Mouse (Mus musculus): Measurements from ENCODE around the gene Rps28. TPM values are rescaled to one million over a fixed set of nuclear protein-coding genes. Genes with fewer than 3 reads are reported as not detected.
"Not testable (repeated sequence)": the region's sequence is repeated elsewhere in the genome, so short reads cannot be mapped to it uniquely, and the experiment has no call there.

Gene Rps28
- polyA plus RNA-seq, 1 experiment from 2014 or later: 894 TPM

- H3K27me3 ChIP-seq (replicated peaks; ENCODE audit: control insufficient read depth, insufficient read depth, low read length): no peaks in the 10 kb centered on the region
- H3K9me3 ChIP-seq (ENCODE audit: control insufficient read depth, low read length): no peaks in the 10 kb centered on the region
- H3K9ac ChIP-seq (ENCODE audit: low read depth, low read length): no peak overlapping the region
- ATAC-seq: no peak
- peaks cover 7% of the 10 kb centered on the region; the same call in 1 of the 2 replicates for H3K36me3 ChIP-seq (ENCODE audit: control insufficient read depth, insufficient read depth, low read length)
- 91% methylated on average over 10 of the region's 10 CpGs for WGBS
- H3K4me1 ChIP-seq (ENCODE audit: control insufficient read depth, insufficient read depth, low read length): peaks cover 8% of the 10 kb centered on the region
- no peak overlapping the region for H3K4me3 ChIP-seq (ENCODE audit: low read length)
- no peak overlapping the region for H3K4me2 ChIP-seq (ENCODE audit: low read depth, low read length)
- no peak overlapping the region for H3K27ac ChIP-seq (ENCODE audit: low read length)
Measured at GRCm38 (mm10) chr17:33829561-33829960, 5.2 kb upstream of the Rps28 start.

GRCm38 (mm10) chr17:33828892-33829291, 4.5 kb upstream of the Rps28 start:
- 0 out of 2 replicates have a peak, but pooled peaks cover 3% of the 10 kb centered on the region for H3K36me3 ChIP-seq (ENCODE audit: control insufficient read depth, insufficient read depth, low read length)
- H3K4me1 ChIP-seq (ENCODE audit: control insufficient read depth, insufficient read depth, low read length): peaks cover 8% of the 10 kb centered on the region
- H3K27me3 ChIP-seq (replicated peaks; ENCODE audit: control insufficient read depth, insufficient read depth, low read length): no peaks in the 10 kb centered on the region
- ATAC-seq: peak; percentile 68
- 49% methylated on average over 2 of the region's 2 CpGs for WGBS
- no peaks in the 10 kb centered on the region for H3K9me3 ChIP-seq (ENCODE audit: control insufficient read depth, low read length)
- no peak overlapping the region for H3K4me2 ChIP-seq (ENCODE audit: low read depth, low read length)
- H3K4me3 ChIP-seq (ENCODE audit: low read length): no peak overlapping the region
- H3K27ac ChIP-seq (ENCODE audit: low read length): 0 out of 2 replicates have a peak overlapping the region, but pooled peaks have one; percentile 3
- no peak overlapping the region; the same call in 1 of the 2 replicates for H3K9ac ChIP-seq (ENCODE audit: low read depth, low read length)

GRCm38 (mm10) chr17:33826850-33827249, 2.5 kb upstream of the Rps28 start:
- no peak overlapping the region for H3K4me2 ChIP-seq (ENCODE audit: low read depth, low read length)
- no peaks in the 10 kb centered on the region for H3K27me3 ChIP-seq (replicated peaks; ENCODE audit: control insufficient read depth, insufficient read depth, low read length)
- no peak overlapping the region for H3K4me3 ChIP-seq (ENCODE audit: low read length)
- no peak overlapping the region for H3K9ac ChIP-seq (ENCODE audit: low read depth, low read length)
- no peak overlapping the region for H3K27ac ChIP-seq (ENCODE audit: low read length)
- peaks cover 11% of the 10 kb centered on the region; the same call in 1 of the 2 replicates for H3K36me3 ChIP-seq (ENCODE audit: control insufficient read depth, insufficient read depth, low read length)
- peaks cover 20% of the 10 kb centered on the region for H3K4me1 ChIP-seq (ENCODE audit: control insufficient read depth, insufficient read depth, low read length)
- WGBS: 0% methylated on average over 3 of the region's 3 CpGs
- no peak for ATAC-seq
- H3K9me3 ChIP-seq (ENCODE audit: control insufficient read depth, low read length): no peaks in the 10 kb centered on the region

GRCm38 (mm10) chr17:33825462-33825861, 1.1 kb upstream of the Rps28 start:
- peak overlapping the region; percentile 74 for H3K4me2 ChIP-seq (ENCODE audit: low read depth, low read length)
- no peak for ATAC-seq
- no peak overlapping the region for H3K27ac ChIP-seq (ENCODE audit: low read length)
- peak overlapping the region; percentile 75 for H3K4me3 ChIP-seq (ENCODE audit: low read length)
- no peaks in the 10 kb centered on the region for H3K27me3 ChIP-seq (replicated peaks; ENCODE audit: control insufficient read depth, insufficient read depth, low read length)
- no peak overlapping the region for H3K9ac ChIP-seq (ENCODE audit: low read depth, low read length)
- H3K36me3 ChIP-seq (ENCODE audit: control insufficient read depth, insufficient read depth, low read length): peaks cover 13% of the 10 kb centered on the region; the same call in 1 of the 2 replicates
- H3K4me1 ChIP-seq (ENCODE audit: control insufficient read depth, insufficient read depth, low read length): peaks cover 20% of the 10 kb centered on the region
- WGBS: 78% methylated on average over 8 of the region's 8 CpGs
- H3K9me3 ChIP-seq (ENCODE audit: control insufficient read depth, low read length): no peaks in the 10 kb centered on the region

GRCm38 (mm10) chr17:33824997-33825330, 602 bp upstream of the Rps28 start:
- H3K27me3 ChIP-seq (replicated peaks; ENCODE audit: control insufficient read depth, insufficient read depth, low read length); ATAC-seq; H3K9me3 ChIP-seq (ENCODE audit: control insufficient read depth, low read length): not testable (repeated sequence)
- H3K4me1 ChIP-seq (ENCODE audit: control insufficient read depth, insufficient read depth, low read length): peaks cover 20% of the 10 kb centered on the region
- 5% methylated on average over 6 of the region's 6 CpGs for WGBS
- peak overlapping the region; percentile 74 for H3K4me2 ChIP-seq (ENCODE audit: low read depth, low read length)
- peak overlapping the region; percentile 75 for H3K4me3 ChIP-seq (ENCODE audit: low read length)
- peak overlapping the region; percentile 80 for H3K9ac ChIP-seq (ENCODE audit: low read depth, low read length)
- peak overlapping the region; percentile 87 for H3K27ac ChIP-seq (ENCODE audit: low read length)
- H3K36me3 ChIP-seq (ENCODE audit: control insufficient read depth, insufficient read depth, low read length): peaks cover 16% of the 10 kb centered on the region; the same call in 1 of the 2 replicates

GRCm38 (mm10) chr17:33823171-33823570, 1.2 kb downstream of the Rps28 start:
- Histone ChIP-seq H3K4me3 (ENCODE audit: low read length) (peak overlapping the region; percentile 75), H3K4me2 (ENCODE audit: low read depth, low read length) (peak overlapping the region; percentile 86), H3K27ac (ENCODE audit: low read length) (0 out of 2 replicates have a peak overlapping the region, but pooled peaks have one; percentile 12), H3K36me3 (ENCODE audit: control insufficient read depth, insufficient read depth, low read length) (peaks cover 19% of the 10 kb centered on the region; the same call in 1 of the 2 replicates), H3K9ac (ENCODE audit: low read depth, low read length) (peak overlapping the region; percentile 83), H3K4me1 (ENCODE audit: control insufficient read depth, insufficient read depth, low read length) (peaks cover 18% of the 10 kb centered on the region)
- ATAC-seq; H3K9me3 ChIP-seq (ENCODE audit: control insufficient read depth, low read length); H3K27me3 ChIP-seq (replicated peaks; ENCODE audit: control insufficient read depth, insufficient read depth, low read length): not testable (repeated sequence)
- WGBS: 68% methylated on average over 8 of the region's 8 CpGs

GRCm38 (mm10) chr17:33822436-33822959, 1.9 kb downstream of the Rps28 start:
- H3K4me3 ChIP-seq (ENCODE audit: low read length): peak overlapping the region; percentile 13
- H3K27me3 ChIP-seq (replicated peaks; ENCODE audit: control insufficient read depth, insufficient read depth, low read length): no peaks in the 10 kb centered on the region
- ATAC-seq: no peak
- H3K9ac ChIP-seq (ENCODE audit: low read depth, low read length): no peak overlapping the region
- H3K4me1 ChIP-seq (ENCODE audit: control insufficient read depth, insufficient read depth, low read length): peaks cover 23% of the 10 kb centered on the region
- H3K4me2 ChIP-seq (ENCODE audit: low read depth, low read length): peak overlapping the region; percentile 86; the same call in 1 of the 2 replicates
- H3K36me3 ChIP-seq (ENCODE audit: control insufficient read depth, insufficient read depth, low read length): peaks cover 19% of the 10 kb centered on the region; the same call in 1 of the 2 replicates
- 74% methylated on average over 1 of the region's 1 CpGs for WGBS
- no peak overlapping the region for H3K27ac ChIP-seq (ENCODE audit: low read length)
- H3K9me3 ChIP-seq (ENCODE audit: control insufficient read depth, low read length): no peaks in the 10 kb centered on the region

- peak overlapping the region; percentile 93 for H3K4me2 ChIP-seq (ENCODE audit: low read depth, low read length)
- H3K36me3 ChIP-seq (ENCODE audit: control insufficient read depth, insufficient read depth, low read length): peaks cover 19% of the 10 kb centered on the region; the same call in 1 of the 2 replicates
- H3K27ac ChIP-seq (ENCODE audit: low read length): peak overlapping the region; percentile 82
- WGBS: 16% methylated on average over 33 of the region's 33 CpGs
- H3K9me3 ChIP-seq (ENCODE audit: control insufficient read depth, low read length): no peaks in the 10 kb centered on the region
- H3K27me3 ChIP-seq (replicated peaks; ENCODE audit: control insufficient read depth, insufficient read depth, low read length): no peaks in the 10 kb centered on the region
- peak overlapping the region; percentile 65 for H3K4me3 ChIP-seq (ENCODE audit: low read length)
- H3K9ac ChIP-seq (ENCODE audit: low read depth, low read length): peak overlapping the region; percentile 82
- ATAC-seq: peak; percentile 49
- H3K4me1 ChIP-seq (ENCODE audit: control insufficient read depth, insufficient read depth, low read length): peaks cover 14% of the 10 kb centered on the region
Measured at GRCm38 (mm10) chr17:33817969-33818643, 6.3 kb downstream of the Rps28 start.

GRCm38 (mm10) chr17:33817184-33817968, 7.0 kb downstream of the Rps28 start:
- peaks cover 10% of the 10 kb centered on the region for H3K4me1 ChIP-seq (ENCODE audit: control insufficient read depth, insufficient read depth, low read length)
- H3K4me3 ChIP-seq (ENCODE audit: low read length): peak overlapping the region; percentile 65
- H3K27ac ChIP-seq (ENCODE audit: low read length): peak overlapping the region; percentile 92
- H3K9me3 ChIP-seq (ENCODE audit: control insufficient read depth, low read length): no peaks in the 10 kb centered on the region
- no peaks in the 10 kb centered on the region for H3K27me3 ChIP-seq (replicated peaks; ENCODE audit: control insufficient read depth, insufficient read depth, low read length)
- peak; percentile 98 for ATAC-seq
- H3K36me3 ChIP-seq (ENCODE audit: control insufficient read depth, insufficient read depth, low read length): peaks cover 13% of the 10 kb centered on the region; the same call in 1 of the 2 replicates
- peak overlapping the region; percentile 93 for H3K4me2 ChIP-seq (ENCODE audit: low read depth, low read length)
- peak overlapping the region; percentile 82 for H3K9ac ChIP-seq (ENCODE audit: low read depth, low read length)
- WGBS: under 1% methylated on average over 89 of the region's 89 CpGs
